Mouse (Mus musculus) small intestine, adult 2 months (tissue): ENCODE results near the gene Dnase1.

Experiments used
- CTCF ChIP-seq: fragments of 200-500 bp; IDR thresholded peaks from 2 replicates; pipeline ENCODE4 v1.5.1; 2012; ENCODE audit warnings: low read depth, mild to moderate bottlenecking, control low read depth, inconsistent platforms, low read length, moderate library complexity, mixed read lengths; ENCODE audit not compliant: insufficient replicate concordance, insufficient read length; ENCODE audit errors: extremely low read depth
- POLR2A ChIP-seq: fragments of 200-500 bp; IDR thresholded peaks from 2 replicates; pipeline ENCODE4 v1.6.1; 2012; ENCODE audit warnings: low read depth, mild to moderate bottlenecking, control low read depth, inconsistent platforms, low read length, moderate library complexity

GRCm38 (mm10) chr16:4079656-4080055 is 42.9 kb downstream of the Dnase1 start:
- TF ChIP-seq POLR2A (no peak), CTCF (no peak)
